Mouse (Mus musculus) NIH3T3 (cell line): ENCODE results near the gene Pim2.
A peak's percentile ranks its signal among the peaks of the same experiment; 100 is the strongest.
"Not testable (repeated sequence)": the region's sequence is repeated elsewhere in the genome, so short reads cannot be mapped to it uniquely, and the experiment has no call there.

Source experiments
- DNase-seq: peaks from one replicate; pipeline ENCODE4 v3.0.0-alpha.2; 2012; ENCODE audit warnings: low read depth

Pim2 gene

GRCm38 (mm10) chrX:7907735-7908134 lies 29.7 kb downstream of the Pim2 start, which contains the start of gene Gm10491:
Gm10491 (minus strand) TSS chrX:7907835.
- no peak for DNase-seq

- DNase-seq: not testable (repeated sequence)
These were observed 31.2 kb downstream of the Pim2 start, which contains the start of gene Gm10490 for GRCm38 (mm10) chrX:7909242-7909641. Gm10490 (plus strand) TSS chrX:7909542.

- peak; percentile 22 for DNase-seq
These were observed 32.4 kb downstream of the Pim2 start for GRCm38 (mm10) chrX:7910473-7910872.

- peak; percentile 46 for DNase-seq
These were observed 37.6 kb downstream of the Pim2 start for GRCm38 (mm10) chrX:7915669-7916068.

- DNase-seq: not testable (repeated sequence)
These were observed 39.9 kb downstream of the Pim2 start for GRCm38 (mm10) chrX:7917960-7918359.

- DNase-seq: no peak
These were observed 41.7 kb downstream of the Pim2 start, which contains the start of gene Pcsk1n for GRCm38 (mm10) chrX:7919601-7920383. Pcsk1n (plus strand) TSS chrX:7919822.

GRCm38 (mm10) chrX:7922032-7922431 lies 44.0 kb downstream of the Pim2 start:
- DNase-seq: no peak

- DNase-seq: no peak
These were observed 48.2 kb downstream of the Pim2 start for GRCm38 (mm10) chrX:7926266-7926665.

- no peak for DNase-seq
These were observed 49.1 kb downstream of the Pim2 start for GRCm38 (mm10) chrX:7927116-7927515.

- no peak for DNase-seq
These were observed 50.3 kb downstream of the Pim2 start, which contains the start of gene Eras for GRCm38 (mm10) chrX:7928270-7928790. Eras (minus strand) TSS chrX:7928607.
